Mouse (Mus musculus): ENCODE results near the gene Slc30a9. TPM values are rescaled to one million over a fixed set of nuclear protein-coding genes. Genes with fewer than 3 reads are reported as not detected.

Gene Slc30a9
- polyA plus RNA-seq, 1 experiment from 2014 or later = 55.4 TPM

DNA sequence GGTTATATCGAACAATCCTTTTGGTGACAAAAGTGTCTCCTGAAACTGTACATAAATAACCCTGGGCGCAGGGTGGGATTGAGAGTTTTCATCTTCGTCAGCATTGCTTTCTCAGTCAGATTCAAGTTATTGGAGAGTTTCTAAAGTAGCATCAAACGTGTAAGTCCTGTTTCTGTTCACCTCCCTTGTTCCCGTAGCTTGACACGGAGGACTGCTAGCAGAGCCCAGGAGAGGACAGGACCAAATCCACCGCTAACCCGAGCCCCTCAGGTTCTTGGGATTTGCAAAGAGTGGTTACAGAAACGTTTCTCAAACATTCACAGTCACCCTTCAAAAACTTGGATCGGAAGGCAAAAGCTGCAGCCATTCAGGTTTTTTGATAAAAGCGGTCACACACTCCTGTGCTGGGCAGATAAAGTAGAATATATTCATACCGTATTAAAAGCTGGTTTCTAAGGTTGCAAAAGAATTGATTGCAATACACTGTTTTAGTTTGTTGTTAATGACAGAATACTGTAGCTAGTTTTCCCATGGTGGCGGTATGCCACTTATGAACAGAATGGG is 986 bp downstream of the Slc30a9 start:
- Histone ChIP-seq H3K4me3 (ENCODE audit: low read depth, low read length) (peak overlapping the region; percentile 93), H3K36me3 (replicated peaks; ENCODE audit: insufficient read depth, low read length) (peaks cover 12% of the 10 kb centered on the region), H3K27me3 (ENCODE audit: insufficient read depth, low read length) (no peaks in the 10 kb centered on the region), H3K9ac (replicated peaks) (peak overlapping the region; percentile 96), H3K9me3 (ENCODE audit: low read length) (no peaks in the 10 kb centered on the region), H3K27ac (ENCODE audit: low read depth) (peak overlapping the region; percentile 94), H3K4me1 (ENCODE audit: insufficient read depth) (peaks cover 14% of the 10 kb centered on the region), H3K4me2 (ENCODE audit: low read depth, low read length) (peak overlapping the region; percentile 82)
- DNase-seq (no peak), ATAC-seq (no peak)
- WGBS (ENCODE audit: insufficient replicate concordance) = 16% methylated on average over 13 of the region's 13 CpGs
- TF ChIP-seq CTCF (IDR thresholded peaks at IDR 0.05; ENCODE audit: low read depth) (no peak), EP300 (IDR thresholded peaks at IDR 0.05; ENCODE audit: low read depth) (peak; percentile 89)

DNA sequence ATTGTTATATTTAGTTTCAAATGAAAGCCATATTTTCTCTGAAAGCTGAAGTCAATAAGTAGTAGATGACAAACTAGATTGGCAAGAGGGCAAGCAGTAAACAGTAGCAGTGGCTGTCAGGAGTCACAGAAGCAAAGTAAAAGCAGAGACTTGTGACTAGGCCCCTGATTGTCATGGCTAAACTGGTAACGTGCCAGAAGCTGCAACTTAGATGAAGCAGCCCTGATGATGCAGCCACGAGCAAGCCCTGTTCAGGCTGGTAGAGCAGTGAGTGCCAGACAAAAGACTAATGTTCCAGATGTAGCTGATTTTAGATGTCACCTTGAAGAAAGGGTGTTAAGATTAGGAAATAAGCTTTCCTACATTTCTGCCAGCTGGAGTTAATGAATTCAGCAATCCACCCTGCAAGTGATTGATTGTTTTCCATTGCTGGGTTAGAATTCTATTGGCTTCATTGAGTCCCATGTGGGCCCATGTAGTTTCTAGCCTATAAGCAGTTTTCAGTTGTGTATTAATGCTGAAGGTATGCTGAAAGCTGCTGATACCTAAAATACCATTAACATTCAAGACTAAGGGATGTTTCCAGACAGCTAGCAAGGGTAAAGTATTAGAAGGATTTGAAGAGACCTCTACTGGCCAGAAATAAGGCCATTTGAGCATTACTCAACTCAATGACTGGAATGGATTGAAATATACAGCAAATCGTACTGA is 5.2 kb downstream of the Slc30a9 start:
- DNase-seq = no peak
- peaks cover 7% of the 10 kb centered on the region for H3K4me1 ChIP-seq (ENCODE audit: insufficient read depth)
- H3K36me3 ChIP-seq (replicated peaks; ENCODE audit: insufficient read depth, low read length) = peaks cover 17% of the 10 kb centered on the region
- TF ChIP-seq EP300 (IDR thresholded peaks at IDR 0.05; ENCODE audit: low read depth) = no peak
- TF ChIP-seq CTCF (IDR thresholded peaks at IDR 0.05; ENCODE audit: low read depth) = peak; percentile 28; the same call in 1 of the 2 replicates
- no peaks in the 10 kb centered on the region for H3K9me3 ChIP-seq (ENCODE audit: low read length)
- ATAC-seq = no peak
- H3K27ac ChIP-seq (ENCODE audit: low read depth) = no peak overlapping the region
- H3K9ac ChIP-seq (replicated peaks) = no peak overlapping the region
- H3K4me3 ChIP-seq (ENCODE audit: low read depth, low read length) = no peak overlapping the region
- WGBS (ENCODE audit: insufficient replicate concordance) = 82% methylated on average over 3 of the region's 3 CpGs
- no peaks in the 10 kb centered on the region for H3K27me3 ChIP-seq (ENCODE audit: insufficient read depth, low read length)
- no peak overlapping the region for H3K4me2 ChIP-seq (ENCODE audit: low read depth, low read length)

DNA sequence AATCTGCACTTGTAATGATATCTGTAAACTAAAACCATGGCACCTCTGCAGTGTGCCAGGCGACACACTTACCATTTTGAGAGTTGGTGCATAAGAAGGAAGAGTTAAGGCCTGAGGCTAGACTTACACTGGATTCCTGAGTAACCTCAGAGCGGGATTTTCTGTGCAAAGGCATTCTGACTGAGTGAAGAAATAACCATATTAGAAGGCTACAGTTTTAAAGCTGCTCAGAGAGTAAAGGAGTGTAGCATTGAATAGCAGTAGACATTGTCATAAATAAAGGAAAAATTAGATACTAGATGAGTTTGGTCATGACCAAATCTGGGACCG is 5.7 kb downstream of the Slc30a9 start:
- peaks cover 20% of the 10 kb centered on the region for H3K36me3 ChIP-seq (replicated peaks; ENCODE audit: insufficient read depth, low read length)
- no peak overlapping the region for H3K4me3 ChIP-seq (ENCODE audit: low read depth, low read length)
- TF ChIP-seq EP300 (IDR thresholded peaks at IDR 0.05; ENCODE audit: low read depth) (no peak), CTCF (IDR thresholded peaks at IDR 0.05; ENCODE audit: low read depth) (no peak)
- no peak overlapping the region for H3K27ac ChIP-seq (ENCODE audit: low read depth)
- no peaks in the 10 kb centered on the region for H3K9me3 ChIP-seq (ENCODE audit: low read length)
- H3K4me2 ChIP-seq (ENCODE audit: low read depth, low read length) = no peak overlapping the region
- H3K4me1 ChIP-seq (ENCODE audit: insufficient read depth) = peaks cover 7% of the 10 kb centered on the region
- no peaks in the 10 kb centered on the region for H3K27me3 ChIP-seq (ENCODE audit: insufficient read depth, low read length)
- H3K9ac ChIP-seq (replicated peaks) = no peak overlapping the region
- no peak for DNase-seq
- WGBS (ENCODE audit: insufficient replicate concordance) = 91% methylated on average over 3 of the region's 3 CpGs
- ATAC-seq = no peak

DNA sequence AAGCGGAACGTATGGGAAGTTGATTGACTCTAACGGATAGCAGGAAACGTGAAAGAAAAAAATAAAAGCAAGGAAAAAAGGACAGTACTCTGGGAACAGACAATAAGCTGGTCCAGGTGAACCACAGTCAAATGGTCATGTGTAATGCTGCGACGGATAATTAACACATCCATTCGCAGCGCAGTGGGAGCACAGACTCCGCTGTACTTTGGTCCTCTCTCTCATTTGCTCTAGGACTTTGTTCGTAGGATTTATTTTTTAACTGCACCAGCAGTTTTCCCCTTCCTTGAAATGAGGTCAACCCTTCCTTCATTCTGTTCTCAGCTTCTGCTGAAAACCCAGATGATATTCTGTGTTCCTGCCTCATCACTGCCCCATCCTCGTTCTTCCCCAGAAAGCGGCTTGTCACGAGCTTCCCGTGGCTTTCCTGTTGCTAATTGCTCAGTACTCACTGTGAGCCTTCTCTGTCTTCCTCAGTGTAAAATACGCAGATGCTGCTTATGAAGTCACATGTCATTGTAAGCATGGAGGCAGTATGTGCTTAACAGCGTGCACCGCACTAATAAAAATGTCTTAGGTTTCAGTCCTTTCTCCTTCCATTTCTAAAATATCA is 15.0 kb downstream of the Slc30a9 start:
- 81% methylated on average over 17 of the region's 17 CpGs for WGBS (ENCODE audit: insufficient replicate concordance)
- no peak for ATAC-seq

DNA sequence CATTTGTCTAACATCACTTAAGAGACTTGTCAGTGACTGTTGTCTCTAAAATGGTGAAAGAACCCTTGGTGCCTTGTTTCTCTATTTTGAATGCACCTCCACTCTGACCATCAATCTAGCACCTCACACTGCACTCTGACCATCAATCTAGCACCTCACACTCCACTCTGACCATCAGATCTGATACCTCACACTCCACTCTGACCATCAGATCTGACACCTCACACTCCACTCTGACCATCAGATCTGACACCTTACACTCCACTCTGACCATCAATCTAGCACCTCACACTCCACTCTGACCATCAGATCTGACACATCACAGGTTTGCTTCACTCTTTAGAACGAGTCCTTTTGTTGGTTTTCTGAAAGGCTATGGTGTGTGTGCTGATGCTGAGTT is 17.3 kb downstream of the Slc30a9 start:
- ATAC-seq = no peak
- 62% methylated on average over 1 of the region's 1 CpGs for WGBS (ENCODE audit: insufficient replicate concordance)

More for the DNA sequence above, 15.0 kb downstream of the Slc30a9 start:
- Histone ChIP-seq H3K9me3 (ENCODE audit: low read length) (no peaks in the 10 kb centered on the region), H3K27ac (ENCODE audit: low read depth) (no peak overlapping the region), H3K4me1 (ENCODE audit: insufficient read depth) (no peaks in the 10 kb centered on the region), H3K27me3 (ENCODE audit: insufficient read depth, low read length) (no peaks in the 10 kb centered on the region), H3K4me2 (ENCODE audit: low read depth, low read length) (no peak overlapping the region), H3K36me3 (replicated peaks; ENCODE audit: insufficient read depth, low read length) (peaks cover 25% of the 10 kb centered on the region), H3K4me3 (ENCODE audit: low read depth, low read length) (no peak overlapping the region), H3K9ac (replicated peaks) (no peak overlapping the region)
- DNase-seq = no peak
- no peak for TF ChIP-seq EP300 (IDR thresholded peaks at IDR 0.05; ENCODE audit: low read depth)
- no peak for TF ChIP-seq CTCF (IDR thresholded peaks at IDR 0.05; ENCODE audit: low read depth)

DNA sequence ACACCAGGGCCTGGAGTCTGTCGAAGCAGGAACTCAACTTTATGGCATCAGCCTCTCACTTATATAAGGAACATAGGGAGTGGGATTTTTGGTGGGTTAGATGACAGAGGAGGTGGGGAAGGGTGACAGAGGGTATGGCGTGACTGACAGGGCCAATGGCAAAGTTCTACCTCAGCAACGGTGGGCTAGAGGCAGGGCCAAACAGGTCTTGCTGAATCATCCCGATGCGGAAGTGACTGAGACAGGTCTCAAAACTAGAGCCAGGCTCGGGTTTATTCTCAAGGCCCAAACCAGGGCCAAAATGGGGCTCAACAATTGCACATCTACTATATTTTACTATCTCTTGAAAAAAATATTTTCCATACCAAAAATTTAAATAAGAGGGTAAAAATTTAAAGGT is 34.1 kb downstream of the Slc30a9 start:
- H3K4me3 ChIP-seq (ENCODE audit: low read depth, low read length) = no peak overlapping the region
- 89% methylated on average over 6 of the region's 6 CpGs for WGBS (ENCODE audit: insufficient replicate concordance)
- no peak overlapping the region for H3K27ac ChIP-seq (ENCODE audit: low read depth)
- TF ChIP-seq CTCF (IDR thresholded peaks at IDR 0.05; ENCODE audit: low read depth) (no peak), EP300 (IDR thresholded peaks at IDR 0.05; ENCODE audit: low read depth) (no peak)
- no peak overlapping the region for H3K4me2 ChIP-seq (ENCODE audit: low read depth, low read length)
- no peak for DNase-seq
- no peak overlapping the region for H3K9ac ChIP-seq (replicated peaks)
- ATAC-seq = no peak
- no peaks in the 10 kb centered on the region for H3K4me1 ChIP-seq (ENCODE audit: insufficient read depth)
- peaks cover 53% of the 10 kb centered on the region for H3K36me3 ChIP-seq (replicated peaks; ENCODE audit: insufficient read depth, low read length)
- H3K9me3 ChIP-seq (ENCODE audit: low read length) = no peaks in the 10 kb centered on the region
- no peaks in the 10 kb centered on the region for H3K27me3 ChIP-seq (ENCODE audit: insufficient read depth, low read length)

More for the DNA sequence above, 17.3 kb downstream of the Slc30a9 start:
- no peaks in the 10 kb centered on the region for H3K27me3 ChIP-seq (ENCODE audit: insufficient read depth, low read length)
- TF ChIP-seq EP300 (IDR thresholded peaks at IDR 0.05; ENCODE audit: low read depth) = no peak
- TF ChIP-seq CTCF (IDR thresholded peaks at IDR 0.05; ENCODE audit: low read depth) = no peak
- no peak overlapping the region for H3K4me2 ChIP-seq (ENCODE audit: low read depth, low read length)
- H3K4me3 ChIP-seq (ENCODE audit: low read depth, low read length) = no peak overlapping the region
- peaks cover 7% of the 10 kb centered on the region for H3K36me3 ChIP-seq (replicated peaks; ENCODE audit: insufficient read depth, low read length)
- no peaks in the 10 kb centered on the region for H3K4me1 ChIP-seq (ENCODE audit: insufficient read depth)
- H3K27ac ChIP-seq (ENCODE audit: low read depth) = no peak overlapping the region
- H3K9ac ChIP-seq (replicated peaks) = no peak overlapping the region
- no peaks in the 10 kb centered on the region for H3K9me3 ChIP-seq (ENCODE audit: low read length)
- no peak for DNase-seq

Measured in liver, postnatal 0 days (tissue).